Mouse (Mus musculus) testis, adult 2 months (tissue): ENCODE data around the gene 6030408B16Rik. TPM values are rescaled to one million over a fixed set of nuclear protein-coding genes. Genes with fewer than 3 reads are reported as not detected.
A peak's percentile ranks its signal among the peaks of the same experiment; 100 is the strongest.

Source experiments
- H3K27ac ChIP-seq: fragments of 200-500 bp; 2 replicates; pipeline ENCODE4 v1.5.1; 2012; ENCODE audit warnings: low read depth, low read length; ENCODE audit not compliant: control insufficient read depth, insufficient read depth
- H3K27me3 ChIP-seq: fragments of 200-500 bp; 2 replicates; pipeline ENCODE4 v1.6.1; 2012; ENCODE audit warnings: mild to moderate bottlenecking, low read length, moderate library complexity; ENCODE audit not compliant: control insufficient read depth, insufficient read depth
- H3K36me3 ChIP-seq: fragments of 200-500 bp; 2 replicates; pipeline ENCODE4 v1.6.1; 2012; ENCODE audit warnings: mild to moderate bottlenecking, low read length; ENCODE audit not compliant: control insufficient read depth, insufficient read depth
- H3K4me1 ChIP-seq: fragments of 200-500 bp; 2 replicates; pipeline ENCODE4 v1.6.1; 2012; ENCODE audit warnings: low read length; ENCODE audit not compliant: control insufficient read depth, insufficient read depth
- H3K4me3 ChIP-seq: fragments of 200-500 bp; 2 replicates; pipeline ENCODE4 v1.5.1; 2012; ENCODE audit warnings: low read depth, mild to moderate bottlenecking, low read length, moderate library complexity, mixed read lengths; ENCODE audit not compliant: control insufficient read depth
- CTCF ChIP-seq: fragments of 200-500 bp; IDR thresholded peaks from 2 replicates; pipeline ENCODE4 v1.5.1; 2012; ENCODE audit warnings: low read depth, mild to moderate bottlenecking, inconsistent platforms, low read length, moderate library complexity; ENCODE audit not compliant: control insufficient read depth, insufficient read depth, insufficient replicate concordance
- POLR2A ChIP-seq: fragments of 200-500 bp; IDR thresholded peaks from 2 replicates; pipeline ENCODE4 v1.6.1; 2012; ENCODE audit warnings: low read depth, mild to moderate bottlenecking, inconsistent platforms, low read length, moderate library complexity; ENCODE audit not compliant: control insufficient read depth
- polyA plus RNA-seq: library from polyadenylated mRNA; depleted of rRNA; stranded (reverse); fragments of >200 nt; gene quantifications from 2 replicates; pipeline ENCODE4 v1.2.3, GENCODE M21; 2012

6030408B16Rik gene
- polyA plus RNA-seq, 1 experiment = 10.4 TPM

- Histone ChIP-seq H3K4me1 (peaks cover 2% of the 10 kb centered on the region), H3K4me3 (no peak overlapping the region), H3K36me3 (no peaks in the 10 kb centered on the region), H3K27me3 (no peaks in the 10 kb centered on the region), H3K27ac (no peak overlapping the region)
- TF ChIP-seq CTCF = no peak
- TF ChIP-seq POLR2A = no peak
Observed at GRCm38 (mm10) chr15:101302201-101302600, 9.2 kb downstream of the 6030408B16Rik start.

- peaks cover 2% of the 10 kb centered on the region for H3K4me1 ChIP-seq
- H3K27ac ChIP-seq = peak overlapping the region; percentile 64
- no peaks in the 10 kb centered on the region for H3K27me3 ChIP-seq
- H3K36me3 ChIP-seq = no peaks in the 10 kb centered on the region
- H3K4me3 ChIP-seq = no peak overlapping the region
- TF ChIP-seq POLR2A = no peak
- no peak for TF ChIP-seq CTCF
Observed at GRCm38 (mm10) chr15:101303830-101304229, 10.8 kb downstream of the 6030408B16Rik start.

GRCm38 (mm10) chr15:101306459-101306858 is 13.4 kb downstream of the 6030408B16Rik start:
- TF ChIP-seq CTCF = no peak
- no peak for TF ChIP-seq POLR2A
- H3K4me1 ChIP-seq = peaks cover 4% of the 10 kb centered on the region

GRCm38 (mm10) chr15:101308440-101309348 is 15.7 kb downstream of the 6030408B16Rik start:
- Histone ChIP-seq H3K27me3 (no peaks in the 10 kb centered on the region), H3K27ac (peak overlapping the region; percentile 59), H3K36me3 (no peaks in the 10 kb centered on the region), H3K4me3 (no peak overlapping the region), H3K4me1 (peaks cover 4% of the 10 kb centered on the region)
- TF ChIP-seq CTCF (no peak), POLR2A (no peak)

More at GRCm38 (mm10) chr15:101306459-101306858, 13.4 kb downstream of the 6030408B16Rik start:
- Histone ChIP-seq H3K27me3 (no peaks in the 10 kb centered on the region), H3K36me3 (no peaks in the 10 kb centered on the region), H3K27ac (no peak overlapping the region), H3K4me3 (no peak overlapping the region)

- Histone ChIP-seq H3K27ac (no peak overlapping the region), H3K36me3 (no peaks in the 10 kb centered on the region), H3K27me3 (no peaks in the 10 kb centered on the region), H3K4me1 (peaks cover 4% of the 10 kb centered on the region), H3K4me3 (no peak overlapping the region)
- TF ChIP-seq CTCF (no peak), POLR2A (no peak)
Observed at GRCm38 (mm10) chr15:101309493-101309892, 16.5 kb downstream of the 6030408B16Rik start.

- H3K4me3 ChIP-seq = no peak overlapping the region
- H3K4me1 ChIP-seq = peaks cover 5% of the 10 kb centered on the region
- H3K27me3 ChIP-seq = no peaks in the 10 kb centered on the region
- TF ChIP-seq CTCF = no peak
- TF ChIP-seq POLR2A = no peak
- no peaks in the 10 kb centered on the region for H3K36me3 ChIP-seq
- no peak overlapping the region for H3K27ac ChIP-seq
Observed at GRCm38 (mm10) chr15:101311087-101311770, 18.2 kb downstream of the 6030408B16Rik start.

GRCm38 (mm10) chr15:101312006-101312405 is 19.0 kb downstream of the 6030408B16Rik start:
- no peak overlapping the region for H3K27ac ChIP-seq
- peaks cover 5% of the 10 kb centered on the region for H3K4me1 ChIP-seq
- TF ChIP-seq CTCF (no peak), POLR2A (no peak)
- H3K36me3 ChIP-seq = no peaks in the 10 kb centered on the region
- no peaks in the 10 kb centered on the region for H3K27me3 ChIP-seq
- H3K4me3 ChIP-seq = no peak overlapping the region
